Mouse (Mus musculus) liver, embryonic 14.5 days (tissue): ENCODE results near the gene Cotl1.

Experiments
- CTCF ChIP-seq: IDR thresholded peaks from 2 replicates; pipeline ENCODE4 v1.5.1; 2016; ENCODE audit warnings: antibody characterized with exemption, low read depth, control low read depth
- EP300 ChIP-seq: IDR thresholded peaks from 2 replicates; pipeline ENCODE4 v1.6.1; 2016; ENCODE audit warnings: antibody characterized with exemption, low read depth

GRCm38 (mm10) chr8:119840275-119840808 lies at the start of gene Cotl1:
- TF ChIP-seq CTCF (no peak), EP300 (no peak)
